Mouse (Mus musculus) spleen, postnatal 4 days (tissue): Measurements from ENCODE around the gene Gda.

Source experiments
- DNase-seq, 2 experiments: peaks; one replicate each; pipeline ENCODE4 v3.0.0; 2022; ENCODE audit warnings: low spot score in 2 of 2

Gda gene

GRCm38 (mm10) chr19:21457461-21457860 is 15.8 kb downstream of the Gda start:
- DNase-seq, result no peak

- DNase-seq, result no peak
These were observed 31.5 kb downstream of the Gda start for GRCm38 (mm10) chr19:21441787-21442186.

- no peak for DNase-seq
These were observed 32.4 kb downstream of the Gda start for GRCm38 (mm10) chr19:21440841-21441240.

GRCm38 (mm10) chr19:21439141-21439737 is 34.0 kb downstream of the Gda start:
- no peak for DNase-seq

GRCm38 (mm10) chr19:21436566-21436965 is 36.7 kb downstream of the Gda start:
- DNase-seq, result peak in 1 of 2 experiments; percentile 24

- no peak for DNase-seq
These were observed 39.9 kb downstream of the Gda start for GRCm38 (mm10) chr19:21433348-21433747.

GRCm38 (mm10) chr19:21432879-21433278 is 40.4 kb downstream of the Gda start:
- DNase-seq, result no peak

GRCm38 (mm10) chr19:21432286-21432685 is 41.0 kb downstream of the Gda start:
- DNase-seq, result no peak

- DNase-seq, result no peak
These were observed 47.9 kb downstream of the Gda start for GRCm38 (mm10) chr19:21425391-21425790.

- no peak for DNase-seq
These were observed 49.5 kb downstream of the Gda start for GRCm38 (mm10) chr19:21423731-21424130.

- no peak for DNase-seq
These were observed 54.8 kb downstream of the Gda start for GRCm38 (mm10) chr19:21418418-21418817.

GRCm38 (mm10) chr19:21415377-21415776 is 57.9 kb downstream of the Gda start:
- no peak for DNase-seq

GRCm38 (mm10) chr19:21409178-21409577 is 64.1 kb downstream of the Gda start:
- no peak for DNase-seq

- peak; percentile 19 to 63 for DNase-seq
These were observed 65.9 kb downstream of the Gda start for GRCm38 (mm10) chr19:21407363-21407762.

- DNase-seq, result no peak
These were observed 75.3 kb downstream of the Gda start for GRCm38 (mm10) chr19:21397994-21398393.

- DNase-seq, result no peak
These were observed 76.9 kb downstream of the Gda start for GRCm38 (mm10) chr19:21396364-21396763.

GRCm38 (mm10) chr19:21390904-21391303 is 82.3 kb downstream of the Gda start:
- DNase-seq, result no peak

- peak in 1 of 2 experiments; percentile 24 for DNase-seq
These were observed 86.4 kb downstream of the Gda start for GRCm38 (mm10) chr19:21386842-21387241.

- DNase-seq, result no peak
These were observed 89.0 kb downstream of the Gda start for GRCm38 (mm10) chr19:21384231-21384630.

- DNase-seq, result no peak
These were observed 89.6 kb downstream of the Gda start for GRCm38 (mm10) chr19:21383491-21384226.

GRCm38 (mm10) chr19:21381696-21382095 is 91.5 kb downstream of the Gda start:
- DNase-seq, result no peak

GRCm38 (mm10) chr19:21379195-21379594 is 94.0 kb downstream of the Gda start:
- DNase-seq, result no peak

GRCm38 (mm10) chr19:21376445-21377218 is 96.6 kb downstream of the Gda start:
- peak in 1 of 2 experiments; percentile 23 for DNase-seq
